Mouse (Mus musculus): ENCODE measurements around the gene Unc13b.

The Unc13b gene

DNA sequence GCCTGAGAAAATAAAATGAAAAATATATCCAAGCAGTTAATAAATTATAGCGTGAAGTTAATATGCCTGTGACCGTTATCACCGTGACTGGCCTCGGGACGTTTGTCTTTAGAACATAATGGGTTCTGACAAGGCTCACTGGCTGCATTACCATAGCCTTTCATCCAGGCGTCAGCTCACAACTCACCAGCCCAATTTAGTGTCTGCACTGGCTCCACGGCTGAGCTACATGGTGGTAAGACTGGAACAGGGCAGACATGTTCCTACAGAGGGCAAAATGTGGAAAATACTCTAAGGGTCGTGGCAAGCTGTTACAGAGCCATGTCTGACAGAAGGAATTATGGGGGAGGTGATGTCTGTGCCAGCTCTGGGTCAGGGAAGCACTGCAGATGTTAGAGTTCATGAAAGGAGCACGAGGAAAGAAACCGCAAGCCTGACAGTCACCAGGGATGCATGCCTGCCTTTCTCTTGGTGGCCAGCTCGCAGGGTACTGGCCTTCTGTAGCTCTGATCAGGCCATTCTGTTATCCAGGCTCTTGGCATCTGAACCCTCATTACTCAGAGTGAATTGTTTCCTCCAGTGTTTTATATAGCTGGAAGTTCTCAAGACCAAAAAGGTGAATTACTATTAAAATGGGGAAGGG, 251.1 kb downstream of the Unc13b start:
- no peak for DNase-seq (ENCODE audit: low read depth in 2 of 2, low spot score in 2 of 2)
